Comparison of ENCODE assay signal across 17 mouse cellular contexts in genomic region chr7:49326136-49326722, GRCm38 (mm10).
DNase-seq lines count a peak whose midpoint lies in the region; ATAC-seq and TF ChIP-seq lines count a peak whose summit lies in the region.
"Had no signal": no experiment of that assay in that cellular context is flagged by ENCODE, and none has a peak within 500 bp of the region (broad histone marks: within the 10 kb centered on the region; RNA-seq: fewer than 3 reads in every experiment).

No protein-coding gene starts in this region.

- H3K9me3 ChIP-seq in hindbrain, embryonic 10.5 days = peaks cover 6% of the 10 kb centered on the region; the same call in 1 of the 2 replicates
- H3K9me3 ChIP-seq in hindbrain, embryonic 14.5 days (ENCODE audit: control insufficient read depth, low read length) = no peaks in the 10 kb centered on the region
- H3K9me3 ChIP-seq in liver, embryonic 12.5 days (replicated peaks) = no peaks in the 10 kb centered on the region
- no peaks in the 10 kb centered on the region for H3K9me3 ChIP-seq in liver, postnatal 0 days (ENCODE audit: low read length)
- H3K9me3 ChIP-seq in ES-Bruce4 (replicated peaks; ENCODE audit: control insufficient read depth, insufficient read depth, low read length, poor library complexity, severe bottlenecking) = no peaks in the 10 kb centered on the region
- no peaks in the 10 kb centered on the region; the same call in 1 of the 2 replicates for H3K9me3 ChIP-seq in embryonic facial prominence, embryonic 10.5 days
- H3K9me3 ChIP-seq in lung, postnatal 0 days (ENCODE audit: low read length) = no peaks in the 10 kb centered on the region
- H3K9me3 ChIP-seq: embryonic facial prominence, embryonic 13.5 days had no signal

- no peak for TF ChIP-seq POLR2A in ES-Bruce4 (IDR thresholded peaks at IDR 0.05; ENCODE audit: insufficient read depth, low read length)

- 38% methylated on average over 5 of the region's 5 CpGs for WGBS in hindbrain, embryonic 10.5 days
- 46% methylated on average over 5 of the region's 5 CpGs for WGBS in hindbrain, embryonic 14.5 days
- 48% methylated on average over 5 of the region's 5 CpGs for WGBS in liver, embryonic 12.5 days (ENCODE audit: insufficient replicate concordance)
- WGBS in liver, postnatal 0 days (ENCODE audit: insufficient replicate concordance) = 60% methylated on average over 5 of the region's 5 CpGs
- WGBS in embryonic facial prominence, embryonic 10.5 days = 47% methylated on average over 5 of the region's 5 CpGs
- 67% methylated on average over 5 of the region's 5 CpGs for WGBS in lung, postnatal 0 days

- no peaks in the 10 kb centered on the region for H3K27me3 ChIP-seq in hindbrain, embryonic 10.5 days (ENCODE audit: insufficient read depth, poor library complexity, severe bottlenecking)
- H3K27me3 ChIP-seq in hindbrain, embryonic 14.5 days (ENCODE audit: control insufficient read depth, insufficient read depth, low read length) = no peaks in the 10 kb centered on the region
- no peaks in the 10 kb centered on the region for H3K27me3 ChIP-seq in liver, embryonic 12.5 days (replicated peaks)
- no peaks in the 10 kb centered on the region for H3K27me3 ChIP-seq in liver, postnatal 0 days (ENCODE audit: insufficient read depth, low read length)
- H3K27me3 ChIP-seq in ES-Bruce4 (ENCODE audit: control insufficient read depth, insufficient read depth, low read length, poor library complexity, severe bottlenecking) = no peaks in the 10 kb centered on the region
- no peaks in the 10 kb centered on the region for H3K27me3 ChIP-seq in embryonic facial prominence, embryonic 10.5 days (replicated peaks; ENCODE audit: low read depth, poor library complexity, severe bottlenecking)
- no peaks in the 10 kb centered on the region for H3K27me3 ChIP-seq in lung, postnatal 0 days (replicated peaks; ENCODE audit: insufficient read depth, low read length)

- no peak for ATAC-seq in hindbrain, embryonic 14.5 days (ENCODE audit: low FRiP score)
- no peak for ATAC-seq in liver, embryonic 12.5 days
- no peak for ATAC-seq in liver, postnatal 0 days
- no peak for ATAC-seq in lung, postnatal 0 days
- ATAC-seq in inflammation-experienced regulatory T-cells, adult 6 months = no peak
- ATAC-seq: forebrain, embryonic 16.5 days; hindbrain, embryonic 16.5 days had no signal

- no peak for TF ChIP-seq CTCF in liver, postnatal 0 days (IDR thresholded peaks at IDR 0.05; ENCODE audit: low read depth)
- no peak for TF ChIP-seq CTCF in ES-Bruce4 (IDR thresholded peaks at IDR 0.05; ENCODE audit: low read depth, low read length)
- TF ChIP-seq CTCF in lung, postnatal 0 days (IDR thresholded peaks at IDR 0.05) = no peak

- no peak for TF ChIP-seq EP300 in liver, postnatal 0 days (IDR thresholded peaks at IDR 0.05; ENCODE audit: low read depth)
- TF ChIP-seq EP300 in ES-Bruce4 (IDR thresholded peaks at IDR 0.05; ENCODE audit: insufficient read depth, low read depth, low read length) = no peak
- TF ChIP-seq EP300 in lung, postnatal 0 days (IDR thresholded peaks at IDR 0.05) = no peak

- no peak overlapping the region for H3K4me2 ChIP-seq in hindbrain, embryonic 14.5 days (replicated peaks)
- H3K4me2 ChIP-seq in liver, embryonic 12.5 days = peak overlapping the region; percentile 22; the same call in 1 of the 2 replicates
- H3K4me2 ChIP-seq in liver, postnatal 0 days (ENCODE audit: low read depth, low read length) = no peak overlapping the region
- no peak overlapping the region for H3K4me2 ChIP-seq in lung, postnatal 0 days (replicated peaks; ENCODE audit: low read depth, low read length)
- H3K4me2 ChIP-seq: embryonic facial prominence, embryonic 13.5 days had no signal

- H3K4me1 ChIP-seq in hindbrain, embryonic 10.5 days (replicated peaks) = peaks cover 37% of the 10 kb centered on the region
- H3K4me1 ChIP-seq in hindbrain, embryonic 14.5 days (replicated peaks; ENCODE audit: control insufficient read depth, insufficient read depth, low read length) = no peaks in the 10 kb centered on the region
- H3K4me1 ChIP-seq in liver, embryonic 12.5 days = peaks cover 51% of the 10 kb centered on the region
- H3K4me1 ChIP-seq in liver, postnatal 0 days (ENCODE audit: insufficient read depth) = peaks cover 24% of the 10 kb centered on the region
- peaks cover 9% of the 10 kb centered on the region for H3K4me1 ChIP-seq in ES-Bruce4 (ENCODE audit: control insufficient read depth, insufficient read depth, low read length)
- peaks cover 56% of the 10 kb centered on the region for H3K4me1 ChIP-seq in embryonic facial prominence, embryonic 10.5 days
- peaks cover 6% of the 10 kb centered on the region; the same call in 1 of the 2 replicates for H3K4me1 ChIP-seq in lung, postnatal 0 days (ENCODE audit: insufficient read depth, low read depth, low read length)

- DNase-seq in hindbrain, embryonic 10.5 days (ENCODE audit: low spot score) = no peak
- DNase-seq in hindbrain, embryonic 14.5 days (ENCODE audit: low spot score) = no peak
- no peak for DNase-seq in liver, postnatal 0 days
- DNase-seq in embryonic facial prominence, embryonic 10.5 days (ENCODE audit: low spot score) = no peak
- no peak for DNase-seq in lung, postnatal 0 days (ENCODE audit: low spot score)
- DNase-seq: adrenal gland, adult 2 months; cerebellum, adult 8-10 months; kidney, adult 18-20 months; layer of hippocampus, postnatal 36 days; midbrain, embryonic 14.5 days; right cerebral cortex, postnatal 25 days had no signal

- no peak overlapping the region for H3K4me3 ChIP-seq in hindbrain, embryonic 10.5 days
- H3K4me3 ChIP-seq in hindbrain, embryonic 14.5 days (replicated peaks; ENCODE audit: low read length) = no peak overlapping the region
- no peak overlapping the region for H3K4me3 ChIP-seq in liver, embryonic 12.5 days
- no peak overlapping the region for H3K4me3 ChIP-seq in liver, postnatal 0 days (ENCODE audit: low read depth, low read length)
- H3K4me3 ChIP-seq in ES-Bruce4 (ENCODE audit: low read depth, low read length) = no peak overlapping the region
- H3K4me3 ChIP-seq in embryonic facial prominence, embryonic 10.5 days = no peak overlapping the region
- no peak overlapping the region for H3K4me3 ChIP-seq in lung, postnatal 0 days (ENCODE audit: low read depth, low read length)
- H3K4me3 ChIP-seq: embryonic facial prominence, embryonic 13.5 days had no signal

- H3K36me3 ChIP-seq in hindbrain, embryonic 10.5 days = no peaks in the 10 kb centered on the region
- no peaks in the 10 kb centered on the region for H3K36me3 ChIP-seq in hindbrain, embryonic 14.5 days (replicated peaks; ENCODE audit: control insufficient read depth, insufficient read depth)
- no peaks in the 10 kb centered on the region for H3K36me3 ChIP-seq in liver, embryonic 12.5 days
- no peaks in the 10 kb centered on the region for H3K36me3 ChIP-seq in liver, postnatal 0 days (replicated peaks; ENCODE audit: insufficient read depth, low read length)
- H3K36me3 ChIP-seq in ES-Bruce4 (ENCODE audit: control insufficient read depth, insufficient read depth, low read length, poor library complexity, severe bottlenecking) = no peaks in the 10 kb centered on the region
- no peaks in the 10 kb centered on the region for H3K36me3 ChIP-seq in embryonic facial prominence, embryonic 10.5 days (replicated peaks)
- no peaks in the 10 kb centered on the region for H3K36me3 ChIP-seq in lung, postnatal 0 days (ENCODE audit: insufficient read depth, low read length)
- H3K36me3 ChIP-seq: embryonic facial prominence, embryonic 13.5 days had no signal

- H3K27ac ChIP-seq in hindbrain, embryonic 10.5 days = peak overlapping the region; percentile 80
- no peak overlapping the region for H3K27ac ChIP-seq in hindbrain, embryonic 14.5 days
- H3K27ac ChIP-seq in liver, embryonic 12.5 days = peak overlapping the region; percentile 68
- H3K27ac ChIP-seq in liver, postnatal 0 days (ENCODE audit: low read depth) = no peak overlapping the region
- H3K27ac ChIP-seq in ES-Bruce4 (ENCODE audit: insufficient read depth, low read length) = peak overlapping the region; percentile 18; the same call in 1 of the 2 replicates
- H3K27ac ChIP-seq in embryonic facial prominence, embryonic 10.5 days (replicated peaks) = peak overlapping the region; percentile 71
- no peak overlapping the region for H3K27ac ChIP-seq in lung, postnatal 0 days (ENCODE audit: low read length)
- H3K27ac ChIP-seq: embryonic facial prominence, embryonic 13.5 days had no signal

- no peak overlapping the region for H3K9ac ChIP-seq in hindbrain, embryonic 14.5 days
- H3K9ac ChIP-seq in liver, embryonic 12.5 days = peak overlapping the region; percentile 42; the same call in 1 of the 2 replicates
- no peak overlapping the region for H3K9ac ChIP-seq in liver, postnatal 0 days (replicated peaks)
- 0 out of 2 replicates have a peak overlapping the region, but pooled peaks have one; percentile 4 for H3K9ac ChIP-seq in ES-Bruce4 (ENCODE audit: low read depth, poor library complexity, severe bottlenecking)
- H3K9ac ChIP-seq in lung, postnatal 0 days (replicated peaks; ENCODE audit: low read depth) = no peak overlapping the region
- H3K9ac ChIP-seq: embryonic facial prominence, embryonic 13.5 days had no signal

Comparison
In these comparisons a context has a peak if more than half of its experiments do, and no peak if none do; other contexts are left out.
1. H3K27ac ChIP-seq: peak in hindbrain, embryonic 10.5 days (single experiment), liver, embryonic 12.5 days (single experiment), ES-Bruce4 (single experiment) and embryonic facial prominence, embryonic 10.5 days (single experiment); none in hindbrain, embryonic 14.5 days (single experiment), liver, postnatal 0 days (single experiment) and lung, postnatal 0 days (single experiment).
2. H3K9ac ChIP-seq: peak in liver, embryonic 12.5 days (single experiment) and ES-Bruce4 (single experiment); none in hindbrain, embryonic 14.5 days (single experiment), liver, postnatal 0 days (single experiment) and lung, postnatal 0 days (single experiment).